Mouse (Mus musculus) ES-Bruce4 (cell line): ENCODE data around the gene Klf1. TPM values are rescaled to one million over a fixed set of nuclear protein-coding genes. Genes with fewer than 3 reads are reported as not detected.

Experiments
- H3K27ac ChIP-seq: 2 replicates; pipeline ENCODE4 v1.5.1; 2012; ENCODE audit warnings: low read length, inconsistent platforms; ENCODE audit not compliant: insufficient read depth
- H3K27me3 ChIP-seq: 2 replicates; pipeline ENCODE4 v1.6.1; 2012; ENCODE audit warnings: mild to moderate bottlenecking, low read length, inconsistent platforms; ENCODE audit not compliant: control insufficient read depth, poor library complexity, insufficient read depth, severe bottlenecking
- H3K36me3 ChIP-seq: 2 replicates; pipeline ENCODE4 v1.6.1; 2012; ENCODE audit warnings: inconsistent platforms, mild to moderate bottlenecking, low read length, moderate library complexity; ENCODE audit not compliant: control insufficient read depth, poor library complexity, insufficient read depth, severe bottlenecking
- H3K4me1 ChIP-seq: one replicate; pipeline ENCODE4 v1.8.1; 2011; ENCODE audit warnings: low read length; ENCODE audit not compliant: control insufficient read depth, insufficient read depth
- H3K4me3 ChIP-seq: 2 replicates; pipeline ENCODE4 v1.5.1; 2011; ENCODE audit warnings: low read depth, mild to moderate bottlenecking, low read length
- H3K9ac ChIP-seq: 2 replicates; pipeline ENCODE4 v1.6.1; 2012; ENCODE audit warnings: low read depth, mild to moderate bottlenecking, inconsistent platforms; ENCODE audit not compliant: poor library complexity, severe bottlenecking
- H3K9me3 ChIP-seq: replicated peaks from 2 replicates; pipeline ENCODE4 v1.6.1; 2012; ENCODE audit warnings: mild to moderate bottlenecking, low read length, inconsistent platforms; ENCODE audit not compliant: control insufficient read depth, poor library complexity, insufficient read depth, severe bottlenecking
- CTCF ChIP-seq: IDR thresholded peaks from one replicate; pipeline ENCODE4 v1.8.1; 2011; ENCODE audit warnings: low read depth, low read length
- EP300 ChIP-seq: IDR thresholded peaks from 2 replicates; pipeline ENCODE4 v1.6.1; 2011; ENCODE audit warnings: low read depth, low read length; ENCODE audit not compliant: insufficient read depth
- POLR2A ChIP-seq: IDR thresholded peaks from one replicate; pipeline ENCODE4 v1.8.1; 2011; ENCODE audit warnings: low read length; ENCODE audit not compliant: insufficient read depth
- polyA plus RNA-seq: library from polyadenylated mRNA; stranded (reverse); fragments of >200 nt; gene quantifications from 2 replicates; pipeline ENCODE4 v1.2.4, GENCODE M21; 2011; ENCODE audit warnings: low read depth; ENCODE audit not compliant: missing spikeins, insufficient read depth, insufficient read length

The Klf1 gene
- polyA plus RNA-seq, 1 experiment = not detected

DNA sequence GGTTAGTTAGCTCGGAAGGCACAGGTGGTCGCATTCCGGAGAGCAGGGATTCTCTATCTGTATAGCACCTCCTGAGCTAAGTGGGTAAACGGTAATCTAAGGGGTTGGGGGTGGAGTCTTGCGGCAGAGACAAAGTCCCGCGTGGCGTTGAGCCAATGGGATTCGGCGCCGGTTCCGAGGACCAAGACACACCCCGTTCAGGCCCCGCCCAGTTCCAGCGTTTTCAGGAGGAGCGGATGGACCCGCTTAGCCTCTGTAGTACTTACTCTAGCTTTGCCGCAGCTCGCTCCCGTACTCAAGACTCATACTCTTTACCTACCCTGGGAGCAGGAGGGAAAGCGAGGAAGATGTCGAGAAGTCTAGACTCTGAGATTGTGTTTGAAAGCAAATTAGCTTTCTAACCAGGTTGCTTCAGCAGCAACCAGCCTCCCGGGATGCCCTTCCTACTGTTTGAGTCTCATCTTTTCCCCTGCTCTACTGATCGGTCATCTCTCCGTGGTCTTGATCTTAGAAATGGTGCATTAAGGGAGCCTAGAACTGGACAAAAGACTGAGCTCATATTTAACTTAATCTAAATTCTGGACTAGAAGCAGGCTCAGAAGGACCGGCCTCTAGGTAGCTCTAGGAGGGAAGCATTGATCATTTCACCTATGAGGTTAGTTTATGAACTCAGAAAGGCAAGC, 42.9 kb downstream of the Klf1 start:
- no peaks in the 10 kb centered on the region for H3K9me3 ChIP-seq
- no peaks in the 10 kb centered on the region for H3K36me3 ChIP-seq
- peak overlapping the region; percentile 52 for H3K4me3 ChIP-seq
- peaks cover 14% of the 10 kb centered on the region for H3K27me3 ChIP-seq
- no peaks in the 10 kb centered on the region for H3K4me1 ChIP-seq
- no peak overlapping the region for H3K27ac ChIP-seq
- TF ChIP-seq POLR2A = no peak
- TF ChIP-seq CTCF = no peak
- no peak for TF ChIP-seq EP300
- no peak overlapping the region for H3K9ac ChIP-seq

DNA sequence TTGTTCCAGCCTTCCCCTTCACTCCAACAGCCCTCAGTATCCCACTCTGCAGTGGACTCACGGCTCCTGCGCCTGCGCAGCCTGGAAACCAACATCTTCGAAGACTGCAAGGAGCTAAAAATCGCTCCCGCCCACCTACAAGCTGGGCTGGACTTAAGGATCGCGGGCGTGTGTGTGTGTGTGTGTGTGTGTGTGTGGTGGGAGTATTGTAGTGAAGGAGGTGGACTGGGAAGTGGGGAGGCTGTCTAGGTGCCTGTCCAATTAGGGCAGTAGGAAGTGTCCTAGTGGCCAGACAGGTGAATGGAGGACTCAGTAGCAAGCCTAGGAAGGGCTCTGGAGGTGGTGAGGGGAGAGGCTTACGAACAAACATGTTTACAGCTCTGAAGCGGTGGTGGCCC, 43.5 kb downstream of the Klf1 start:
- TF ChIP-seq POLR2A (no peak), CTCF (no peak), EP300 (no peak)
- H3K36me3 ChIP-seq = no peaks in the 10 kb centered on the region
- H3K9ac ChIP-seq = no peak overlapping the region
- H3K27me3 ChIP-seq = peaks cover 14% of the 10 kb centered on the region
- peak overlapping the region; percentile 14 for H3K4me3 ChIP-seq
- no peaks in the 10 kb centered on the region for H3K4me1 ChIP-seq
- H3K27ac ChIP-seq = no peak overlapping the region
- no peaks in the 10 kb centered on the region for H3K9me3 ChIP-seq

DNA sequence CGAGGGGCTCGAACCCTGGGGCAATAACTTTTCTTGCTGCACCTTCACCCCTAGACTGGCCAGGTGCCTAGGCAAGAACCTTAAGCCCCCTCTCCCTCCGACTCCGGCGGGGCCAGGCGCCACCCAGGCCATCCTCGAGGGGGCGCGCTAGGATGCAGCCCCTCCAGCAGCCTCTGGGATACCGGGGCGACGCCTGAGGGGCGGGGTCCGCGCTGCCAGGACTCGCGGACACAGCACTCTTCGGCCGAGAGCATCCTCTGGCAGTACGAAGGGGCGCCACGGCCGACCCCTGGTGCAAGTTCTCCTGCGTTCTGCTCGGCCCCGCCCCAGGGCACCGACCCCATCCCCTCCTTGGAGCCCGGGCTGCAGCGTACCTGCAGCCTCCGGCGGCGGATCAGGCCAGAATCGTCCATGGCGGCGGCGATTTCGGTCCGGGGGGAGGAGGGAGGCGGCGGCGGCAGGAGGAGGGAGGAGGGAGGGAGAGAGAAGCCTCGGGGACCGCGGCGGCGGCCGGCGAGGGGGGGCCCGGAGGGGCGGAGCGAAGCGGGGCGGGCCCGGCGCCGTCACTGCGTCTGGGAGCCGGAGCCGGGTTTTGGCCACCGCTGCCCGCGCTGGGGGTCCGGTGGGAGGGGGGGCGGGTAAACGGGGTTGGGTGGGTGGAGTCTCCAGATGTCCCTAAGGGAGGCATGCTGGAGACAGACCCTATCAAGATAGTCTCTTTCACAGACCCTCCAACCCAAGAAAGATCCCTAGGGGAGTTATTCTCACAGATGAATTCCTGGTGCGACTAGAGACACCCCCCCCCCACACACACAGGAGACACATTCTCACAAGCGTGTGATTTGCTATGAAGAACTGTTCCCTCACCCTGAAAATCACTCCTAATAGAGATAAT, 44.2 kb downstream of the Klf1 start:
- H3K27ac ChIP-seq = no peak overlapping the region
- peaks cover 14% of the 10 kb centered on the region for H3K27me3 ChIP-seq
- H3K9ac ChIP-seq = peak overlapping the region; percentile 81

DNA sequence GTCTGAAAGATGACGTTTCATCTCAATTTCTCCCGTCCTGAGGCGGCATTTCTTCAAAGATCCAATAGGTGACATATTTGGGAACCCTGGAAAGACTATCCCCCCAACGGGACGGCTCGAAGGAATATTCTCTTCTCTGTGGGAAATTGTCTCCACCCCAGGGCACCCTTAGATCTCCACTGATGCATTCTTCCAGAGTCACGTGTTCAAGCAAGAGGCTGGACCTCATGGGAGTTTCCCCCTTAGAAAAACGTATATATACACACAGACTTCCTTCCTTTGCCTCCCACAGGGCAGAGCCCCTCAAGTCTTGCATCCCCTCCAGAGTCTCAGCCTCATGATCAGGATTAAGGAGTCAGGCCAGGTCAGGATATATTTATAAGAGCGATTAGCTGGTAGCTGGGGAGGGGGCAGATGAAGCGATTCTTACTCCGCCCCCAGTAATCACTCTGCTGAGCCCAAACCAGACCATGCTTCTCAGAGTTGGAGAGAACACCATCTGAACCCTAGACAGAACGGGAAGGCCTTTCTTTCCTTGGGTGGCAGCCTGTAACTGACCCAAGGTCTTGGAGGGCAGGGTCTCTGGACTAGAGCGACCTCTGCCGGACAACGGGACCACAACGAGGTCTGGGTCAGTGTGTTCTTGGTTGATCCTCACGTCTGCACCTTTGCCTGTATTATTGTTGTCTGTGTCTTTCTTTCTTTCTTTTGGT, 45.0 kb downstream of the Klf1 start, which contains the start of gene Rtbdn:
Gene Rtbdn, plus strand, starts transcription at position 464 of the 713 bp plus-strand sequence.
- Histone ChIP-seq H3K9ac (peak within 1 kb of the TSS; percentile 81), H3K36me3 (no peaks in the 10 kb centered on the region), H3K27ac (no peak within 1 kb of the TSS), H3K27me3 (peaks cover 14% of the 10 kb centered on the region; the same call in 1 of the 2 replicates), H3K4me3 (peak within 1 kb of the TSS; percentile 59), H3K4me1 (no peaks in the 10 kb centered on the region), H3K9me3 (no peaks in the 10 kb centered on the region)
- no peak for TF ChIP-seq EP300
- peak; percentile 68 for TF ChIP-seq CTCF
- no peak for TF ChIP-seq POLR2A

More for the DNA sequence above, 44.2 kb downstream of the Klf1 start:
- Histone ChIP-seq H3K4me3 (peak overlapping the region; percentile 59), H3K4me1 (no peaks in the 10 kb centered on the region), H3K9me3 (no peaks in the 10 kb centered on the region), H3K36me3 (no peaks in the 10 kb centered on the region)
- TF ChIP-seq POLR2A = no peak
- peak; percentile 61 for TF ChIP-seq CTCF

DNA sequence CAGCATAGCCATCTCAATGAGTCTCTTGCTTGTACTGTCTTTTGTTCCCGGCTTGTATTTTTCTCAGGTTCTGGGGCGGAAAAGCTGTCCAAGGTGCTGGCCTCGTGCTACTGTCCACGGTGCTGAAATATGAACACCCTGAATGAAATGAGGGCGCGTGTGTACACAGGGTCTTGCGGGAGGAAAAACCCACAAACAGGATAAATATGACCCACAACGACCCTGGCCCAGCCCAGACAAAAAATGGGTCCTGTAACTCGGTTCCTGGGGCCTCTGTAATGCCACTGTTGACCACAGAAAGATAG, 45.5 kb downstream of the Klf1 start:
- peaks cover 14% of the 10 kb centered on the region; the same call in 1 of the 2 replicates for H3K27me3 ChIP-seq
- TF ChIP-seq POLR2A = no peak
- no peak for TF ChIP-seq CTCF
- TF ChIP-seq EP300 = no peak

More for the DNA sequence above, 45.5 kb downstream of the Klf1 start:
- H3K9ac ChIP-seq = no peak overlapping the region
- no peak overlapping the region for H3K4me3 ChIP-seq
- no peaks in the 10 kb centered on the region for H3K36me3 ChIP-seq
- no peaks in the 10 kb centered on the region for H3K4me1 ChIP-seq
- no peak overlapping the region for H3K27ac ChIP-seq
- H3K9me3 ChIP-seq = no peaks in the 10 kb centered on the region
